Mouse (Mus musculus) embryonic facial prominence, embryonic 13.5 days (tissue): ENCODE measurements at regions not wholly inside any gene's neighbourhood (a gene's known extent, or its start where the extent isn't known, plus 50 kb on each side); places are given as distances from the start of the nearest gene placed in this dataset.

ENCODE experiments used
- ATAC-seq: fragments of 200-750 bp; cut with Nextera tagmentation; 2 replicates; pipeline ENCODE4 v1.8.0; 2017; ENCODE audit warnings: low read depth; ENCODE audit not compliant: insufficient number of reproducible peaks, insufficient read depth, low FRiP score, low TSS enrichment
- H3K27ac ChIP-seq: fragments of 300-500 bp; sonication (generic); 2 replicates; pipeline ENCODE4 v1.5.1; 2015; ENCODE audit warnings: moderate library complexity, mild to moderate bottlenecking, inconsistent platforms
- H3K27me3 ChIP-seq: fragments of 300-500 bp; sonication (generic); 2 replicates; pipeline ENCODE4 v1.6.1; 2015; ENCODE audit warnings: mild to moderate bottlenecking, inconsistent platforms
- H3K36me3 ChIP-seq: fragments of 300-500 bp; sonication (generic); 2 replicates; pipeline ENCODE4 v1.6.1; 2015; ENCODE audit warnings: mild to moderate bottlenecking, inconsistent platforms
- H3K4me1 ChIP-seq: fragments of 300-500 bp; sonication (generic); 2 replicates; pipeline ENCODE4 v1.6.1; 2015; ENCODE audit warnings: inconsistent platforms
- H3K4me2 ChIP-seq: fragments of 300-500 bp; sonication (generic); 2 replicates; pipeline ENCODE4 v1.6.1; 2015; ENCODE audit warnings: moderate library complexity, mild to moderate bottlenecking, inconsistent platforms
- H3K4me3 ChIP-seq: fragments of 300-500 bp; sonication (generic); 2 replicates; pipeline ENCODE4 v1.5.1; 2015; ENCODE audit warnings: mild to moderate bottlenecking, inconsistent platforms
- H3K9ac ChIP-seq: fragments of 300-500 bp; sonication (generic); 2 replicates; pipeline ENCODE4 v1.6.1; 2015; ENCODE audit warnings: mild to moderate bottlenecking, inconsistent platforms
- H3K9me3 ChIP-seq: fragments of 300-500 bp; sonication (generic); 2 replicates; pipeline ENCODE4 v1.6.1; 2016; ENCODE audit warnings: inconsistent platforms
- WGBS: fragments of 180-500 bp; shearing (Covaris S2); methylation state at CpG from one replicate; pipeline ENCODE4 v1.1.7; 2015; ENCODE audit warnings: mixed read lengths; 5-methylcytosine and 5-hydroxymethylcytosine counted together

DNA sequence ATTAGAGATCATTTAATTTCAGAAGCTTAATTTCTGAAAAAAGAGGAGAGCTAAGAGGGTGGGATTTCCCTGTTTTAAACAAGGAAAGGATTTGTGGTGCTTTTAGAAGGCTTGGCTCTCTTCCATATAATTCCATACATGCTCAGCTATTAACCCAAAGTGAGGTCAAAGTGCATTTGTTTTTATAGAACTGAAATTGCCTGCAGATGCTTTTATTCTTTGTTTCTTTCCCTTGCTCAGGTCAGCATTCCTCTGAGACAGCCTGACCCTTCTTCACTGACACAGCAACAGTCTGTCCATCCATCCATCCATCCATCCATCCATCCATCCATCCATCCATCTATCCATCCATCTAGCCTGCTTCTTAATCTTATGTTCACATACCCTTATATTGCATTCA lies 82.0 kb upstream of the Cdkn2b start:
- H3K4me2 ChIP-seq = no peak overlapping the region
- H3K9me3 ChIP-seq = no peaks in the 10 kb centered on the region
- no peaks in the 10 kb centered on the region for H3K27me3 ChIP-seq
- H3K4me1 ChIP-seq = no peaks in the 10 kb centered on the region
- no peak overlapping the region for H3K27ac ChIP-seq
- H3K9ac ChIP-seq = no peak overlapping the region
- no peak overlapping the region for H3K4me3 ChIP-seq
- no peaks in the 10 kb centered on the region for H3K36me3 ChIP-seq
- no peak for ATAC-seq

DNA sequence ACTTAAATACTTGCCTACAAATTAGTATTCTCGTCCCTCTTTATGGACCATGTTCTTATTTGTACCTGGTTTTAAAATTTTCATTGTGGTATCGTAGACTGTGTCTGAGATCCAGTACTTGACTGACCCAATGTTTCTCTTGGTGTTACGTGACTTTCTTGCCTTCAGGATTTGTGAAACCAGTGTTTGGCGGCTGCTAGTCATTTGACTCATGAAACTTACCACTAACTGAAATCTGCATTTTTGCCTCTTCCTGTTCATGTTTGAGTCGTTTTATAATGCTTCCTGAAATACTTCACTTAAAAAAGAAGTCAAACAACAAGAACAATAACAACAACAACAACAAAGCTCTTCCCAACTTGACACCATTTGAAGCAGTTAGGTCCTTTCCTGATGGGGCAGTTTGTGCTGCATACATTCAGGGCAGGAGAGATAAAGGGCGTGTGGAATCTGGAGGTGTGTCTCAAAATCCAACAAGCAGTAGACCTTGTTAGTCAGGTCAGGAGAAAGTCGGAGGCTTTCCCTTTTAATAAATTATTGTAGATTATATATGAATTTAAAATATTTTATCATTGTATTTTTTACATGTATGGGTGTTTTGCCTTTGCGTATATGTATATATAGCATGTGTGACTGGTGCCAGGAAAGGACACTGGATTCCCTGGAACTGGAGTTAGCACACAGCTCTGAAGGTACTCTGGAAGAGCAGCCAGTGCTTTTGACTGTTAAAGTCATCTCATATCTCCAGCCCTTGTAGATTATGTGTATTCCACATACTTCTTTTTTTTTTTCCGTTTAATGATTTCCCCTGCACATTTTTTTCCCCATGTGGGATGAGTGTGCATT lies 80.8 kb upstream of the Cdkn2b start:
- Histone ChIP-seq H3K9ac (no peak overlapping the region), H3K4me3 (no peak overlapping the region), H3K4me1 (no peaks in the 10 kb centered on the region), H3K27ac (no peak overlapping the region), H3K36me3 (no peaks in the 10 kb centered on the region), H3K9me3 (no peaks in the 10 kb centered on the region), H3K27me3 (no peaks in the 10 kb centered on the region), H3K4me2 (no peak overlapping the region)
- 85% methylated on average over 9 of the region's 9 CpGs for WGBS
- ATAC-seq = no peak

DNA sequence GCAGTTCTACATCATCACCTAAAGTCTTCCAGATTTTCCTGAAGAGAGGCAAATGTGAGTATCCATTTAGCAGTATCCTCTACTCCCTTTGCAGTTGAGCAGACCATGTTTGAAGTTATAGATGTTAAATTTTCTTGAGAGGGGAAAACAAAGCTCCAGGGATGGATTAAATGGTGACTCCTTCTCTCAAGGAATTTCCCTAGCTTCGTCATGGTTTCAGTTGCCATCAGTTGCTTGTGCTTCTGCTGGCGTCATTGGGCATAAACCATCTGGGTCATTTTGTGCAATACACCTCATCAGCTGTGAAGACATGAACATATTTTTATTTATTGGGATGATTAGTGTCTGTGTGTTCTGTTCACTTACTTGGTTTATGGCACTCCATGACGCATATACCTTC lies 72.7 kb upstream of the Cdkn2b start:
- Histone ChIP-seq H3K9ac (no peak overlapping the region), H3K36me3 (no peaks in the 10 kb centered on the region), H3K27ac (no peak overlapping the region), H3K9me3 (no peaks in the 10 kb centered on the region), H3K4me2 (no peak overlapping the region), H3K4me1 (no peaks in the 10 kb centered on the region), H3K27me3 (no peaks in the 10 kb centered on the region), H3K4me3 (no peak overlapping the region)
- 91% methylated on average over 3 of the region's 3 CpGs for WGBS
- ATAC-seq = no peak

DNA sequence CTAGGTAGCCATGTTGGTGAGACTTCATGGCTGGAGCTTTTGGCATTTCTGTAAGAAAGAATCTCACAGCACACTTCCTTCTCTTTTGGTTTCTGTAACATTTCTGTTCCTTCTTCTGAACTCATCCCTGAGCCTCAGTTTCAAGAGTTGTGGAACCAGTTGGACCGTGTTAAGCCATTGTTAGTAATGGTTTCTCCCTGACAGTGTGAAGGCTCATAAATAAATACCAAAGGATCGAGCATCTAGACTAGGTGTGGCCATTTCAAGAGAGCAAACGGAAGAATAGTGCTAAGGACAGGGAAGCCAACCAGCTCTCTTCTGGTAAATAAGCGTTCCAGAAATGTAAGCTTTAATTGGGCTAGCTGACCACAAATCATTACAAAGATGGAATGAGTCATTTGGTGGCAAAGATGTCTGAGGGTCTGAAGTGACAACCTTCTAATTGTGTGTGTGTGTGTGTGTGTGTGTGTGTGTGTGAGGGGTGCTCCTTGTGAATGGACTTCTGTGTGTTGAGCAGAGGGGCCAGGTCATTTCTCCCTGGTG lies 71.7 kb upstream of the Cdkn2b start:
- Histone ChIP-seq H3K4me3 (no peak overlapping the region), H3K4me2 (no peak overlapping the region), H3K27ac (no peak overlapping the region), H3K4me1 (no peaks in the 10 kb centered on the region), H3K9me3 (no peaks in the 10 kb centered on the region), H3K27me3 (no peaks in the 10 kb centered on the region), H3K36me3 (no peaks in the 10 kb centered on the region), H3K9ac (no peak overlapping the region)
- no peak for ATAC-seq
- WGBS = 79% methylated on average over 4 of the region's 4 CpGs

DNA sequence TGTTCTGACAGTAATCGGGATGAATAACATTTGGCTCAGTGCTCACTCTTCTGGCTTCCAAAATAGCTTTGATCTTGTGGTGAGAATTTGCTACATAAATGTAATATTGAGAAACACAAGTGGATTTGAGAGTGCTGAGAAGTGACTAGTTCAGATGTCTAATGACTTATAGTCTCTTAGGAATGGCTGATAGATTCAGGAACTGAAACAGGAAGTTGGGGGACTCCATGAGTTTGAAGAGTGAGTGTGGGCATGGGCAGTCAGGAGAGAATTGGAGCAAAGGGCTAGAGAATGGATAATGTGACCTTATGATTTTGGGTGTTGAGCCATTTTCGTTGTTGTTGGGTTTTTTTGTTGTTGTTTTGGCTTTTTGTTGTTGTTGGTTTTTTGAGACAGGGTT lies 70.9 kb upstream of the Cdkn2b start:
- Histone ChIP-seq H3K9ac (no peak overlapping the region), H3K36me3 (no peaks in the 10 kb centered on the region), H3K27me3 (no peaks in the 10 kb centered on the region), H3K4me3 (no peak overlapping the region), H3K9me3 (no peaks in the 10 kb centered on the region), H3K4me2 (no peak overlapping the region), H3K27ac (no peak overlapping the region), H3K4me1 (no peaks in the 10 kb centered on the region)
- WGBS = 94% methylated on average over 2 of the region's 2 CpGs
- no peak for ATAC-seq

DNA sequence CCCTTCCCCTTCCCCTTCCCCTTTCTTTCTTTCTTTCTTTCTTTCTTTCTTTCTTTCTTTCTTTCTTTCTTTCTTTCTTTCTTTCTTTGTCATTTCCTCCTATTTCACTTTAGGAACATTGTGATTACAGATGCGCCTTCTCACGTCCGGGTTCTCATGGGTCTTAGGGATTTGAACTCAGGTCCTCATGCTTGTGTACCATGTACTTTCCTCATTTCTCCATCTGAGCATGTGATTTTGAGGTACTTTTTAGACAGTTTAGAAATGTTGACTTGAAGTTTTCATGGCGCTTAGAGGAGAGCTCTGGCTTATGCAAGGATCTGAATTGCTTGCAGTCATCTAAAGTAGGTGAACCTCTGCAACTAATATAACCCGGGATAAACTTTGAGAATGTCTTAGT lies 70.2 kb upstream of the Cdkn2b start:
- Histone ChIP-seq H3K9me3 (no peaks in the 10 kb centered on the region), H3K4me3 (no peak overlapping the region), H3K4me2 (no peak overlapping the region), H3K4me1 (no peaks in the 10 kb centered on the region), H3K36me3 (no peaks in the 10 kb centered on the region), H3K27ac (no peak overlapping the region), H3K9ac (no peak overlapping the region), H3K27me3 (no peaks in the 10 kb centered on the region)
- no peak for ATAC-seq
- WGBS = 90% methylated on average over 5 of the region's 5 CpGs

DNA sequence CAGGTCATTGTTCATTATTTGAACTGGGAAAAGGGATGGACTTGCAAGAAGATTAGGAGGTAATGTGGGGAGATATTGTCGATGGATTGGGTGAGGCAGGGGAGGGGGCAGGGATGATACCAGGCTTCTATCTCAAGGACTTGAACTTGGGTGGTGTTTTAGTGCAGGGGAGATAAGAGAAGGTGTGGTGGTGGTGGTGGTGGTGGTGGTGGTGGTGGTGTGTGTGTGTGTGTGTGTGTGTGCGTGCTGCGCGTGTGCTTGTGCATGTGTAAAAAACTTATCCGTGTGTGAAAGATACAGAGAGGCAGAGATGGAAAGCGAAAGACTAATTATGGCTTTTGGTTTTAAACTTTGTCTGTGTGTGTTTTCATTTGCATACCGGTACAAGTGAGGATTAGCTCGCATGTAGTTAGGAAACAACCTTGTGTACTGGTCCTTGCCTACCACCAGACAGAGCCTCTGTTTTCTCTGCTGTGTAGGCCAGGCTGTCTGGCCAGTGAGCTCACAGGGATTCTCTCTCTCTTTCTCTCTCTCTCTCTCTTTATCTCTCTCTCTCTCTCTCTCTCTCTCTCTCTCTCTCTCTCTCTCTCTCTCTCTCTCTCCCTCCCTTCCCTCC lies 69.6 kb upstream of the Cdkn2b start:
- no peaks in the 10 kb centered on the region for H3K4me1 ChIP-seq
- H3K9me3 ChIP-seq = no peaks in the 10 kb centered on the region
- H3K4me2 ChIP-seq = no peak overlapping the region
- H3K27me3 ChIP-seq = no peaks in the 10 kb centered on the region
- no peak overlapping the region for H3K4me3 ChIP-seq
- no peak for ATAC-seq
- no peak overlapping the region for H3K9ac ChIP-seq
- WGBS = 95% methylated on average over 8 of the region's 8 CpGs
- no peak overlapping the region for H3K27ac ChIP-seq
- H3K36me3 ChIP-seq = no peaks in the 10 kb centered on the region

DNA sequence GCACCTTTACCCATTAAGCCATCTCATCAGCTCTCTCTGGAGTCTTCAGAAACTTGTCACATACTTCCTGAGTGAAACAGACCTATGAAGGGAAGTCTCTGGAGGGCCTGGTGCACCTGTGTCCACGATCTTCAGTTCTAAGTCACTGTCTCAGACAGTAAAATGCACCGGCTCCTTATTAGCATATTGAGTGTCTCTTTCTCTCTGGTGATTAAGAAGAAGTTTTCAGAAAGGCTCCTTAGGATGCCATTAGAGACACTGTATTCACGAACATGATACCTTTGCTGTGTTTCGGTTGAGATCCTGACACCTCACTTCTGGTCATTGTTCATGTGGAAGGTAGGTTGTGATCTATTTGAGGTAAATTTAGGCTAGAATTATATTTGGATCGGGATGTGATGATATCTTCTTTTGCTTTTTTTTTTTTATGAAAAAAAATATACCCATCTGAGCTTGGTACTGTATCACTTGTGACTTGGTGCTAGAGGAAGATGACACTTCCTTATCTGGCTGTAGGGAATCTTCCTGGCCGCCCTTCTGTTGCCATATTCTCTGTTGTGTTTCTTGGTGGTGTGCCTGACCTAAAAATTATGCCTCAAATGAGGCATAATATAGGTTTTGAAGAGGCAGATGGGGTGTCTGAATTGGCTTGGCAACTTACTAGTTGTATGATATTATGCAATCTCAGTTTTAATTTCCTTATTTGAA lies 68.9 kb upstream of the Cdkn2b start:
- H3K27me3 ChIP-seq = no peaks in the 10 kb centered on the region
- no peak overlapping the region for H3K9ac ChIP-seq
- no peaks in the 10 kb centered on the region for H3K9me3 ChIP-seq
- H3K36me3 ChIP-seq = no peaks in the 10 kb centered on the region
- WGBS = 85% methylated on average over 6 of the region's 6 CpGs
- H3K4me3 ChIP-seq = no peak overlapping the region
- H3K4me2 ChIP-seq = no peak overlapping the region
- no peaks in the 10 kb centered on the region for H3K4me1 ChIP-seq
- no peak overlapping the region for H3K27ac ChIP-seq
- ATAC-seq = no peak

DNA sequence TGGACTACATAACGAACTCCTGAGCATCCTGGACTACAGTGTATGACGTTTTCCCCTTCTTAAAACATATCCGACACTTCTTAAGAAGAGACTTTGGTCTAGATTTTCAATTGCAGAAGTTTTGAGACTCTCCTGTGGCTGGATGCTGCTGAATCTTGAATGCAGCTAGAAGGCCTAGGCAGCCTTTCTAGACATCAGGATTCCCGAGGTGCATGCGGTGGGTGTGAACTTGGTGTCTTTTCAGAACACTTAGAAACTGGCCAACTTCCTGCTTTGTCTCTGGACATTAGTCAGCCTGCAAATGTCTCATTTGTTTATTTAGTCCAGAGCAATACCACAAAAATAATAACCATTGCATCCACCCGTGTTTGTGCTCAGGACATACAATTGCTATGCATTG lies 61.8 kb upstream of the Cdkn2b start:
- Histone ChIP-seq H3K4me1 (0 out of 2 replicates have a peak, but pooled peaks cover 3% of the 10 kb centered on the region), H3K9ac (no peak overlapping the region), H3K27me3 (no peaks in the 10 kb centered on the region), H3K4me3 (no peak overlapping the region), H3K9me3 (no peaks in the 10 kb centered on the region), H3K27ac (no peak overlapping the region), H3K36me3 (no peaks in the 10 kb centered on the region), H3K4me2 (no peak overlapping the region)
- WGBS = 68% methylated on average over 6 of the region's 6 CpGs
- no peak for ATAC-seq

DNA sequence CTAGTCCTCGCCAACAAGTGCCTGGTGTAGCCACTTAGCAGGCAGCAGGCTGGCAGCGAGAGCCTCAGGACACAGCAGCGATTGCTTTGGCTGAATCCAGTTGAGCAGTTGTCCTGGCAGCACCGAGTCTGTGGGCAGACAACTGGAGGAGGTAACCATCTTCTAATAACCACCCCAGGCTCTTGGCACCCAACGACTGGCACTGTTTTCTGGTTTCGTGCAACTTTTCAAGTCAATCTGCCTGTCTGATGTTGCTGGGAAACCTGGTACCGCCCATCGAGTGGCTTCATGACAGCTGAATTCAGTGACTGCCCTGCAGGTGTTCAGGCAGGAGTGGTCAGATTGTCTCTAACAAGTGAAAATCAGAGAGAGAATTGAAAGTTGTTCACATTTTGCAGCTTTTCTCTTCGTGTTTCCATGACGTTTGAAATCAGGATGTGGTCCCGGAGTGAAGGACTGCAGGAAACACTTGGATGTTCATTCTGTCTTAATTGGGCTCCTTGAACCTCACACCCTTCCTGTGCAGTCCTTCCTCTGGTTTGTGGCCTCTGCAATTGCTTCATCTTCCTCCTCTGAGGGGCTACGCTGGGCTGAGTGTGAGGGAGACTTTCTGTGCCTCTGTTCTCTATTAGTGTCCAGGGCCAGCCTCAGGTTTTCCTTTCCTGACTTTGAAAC lies 58.1 kb upstream of the Cdkn2b start:
- H3K27me3 ChIP-seq = no peaks in the 10 kb centered on the region
- H3K9me3 ChIP-seq = no peaks in the 10 kb centered on the region
- H3K4me3 ChIP-seq = no peak overlapping the region
- no peak overlapping the region for H3K4me2 ChIP-seq
- H3K9ac ChIP-seq = no peak overlapping the region
- H3K36me3 ChIP-seq = no peaks in the 10 kb centered on the region
- 0 out of 2 replicates have a peak, but pooled peaks cover 3% of the 10 kb centered on the region for H3K4me1 ChIP-seq
- no peak overlapping the region for H3K27ac ChIP-seq
- WGBS = 78% methylated on average over 12 of the region's 12 CpGs
- no peak for ATAC-seq

DNA sequence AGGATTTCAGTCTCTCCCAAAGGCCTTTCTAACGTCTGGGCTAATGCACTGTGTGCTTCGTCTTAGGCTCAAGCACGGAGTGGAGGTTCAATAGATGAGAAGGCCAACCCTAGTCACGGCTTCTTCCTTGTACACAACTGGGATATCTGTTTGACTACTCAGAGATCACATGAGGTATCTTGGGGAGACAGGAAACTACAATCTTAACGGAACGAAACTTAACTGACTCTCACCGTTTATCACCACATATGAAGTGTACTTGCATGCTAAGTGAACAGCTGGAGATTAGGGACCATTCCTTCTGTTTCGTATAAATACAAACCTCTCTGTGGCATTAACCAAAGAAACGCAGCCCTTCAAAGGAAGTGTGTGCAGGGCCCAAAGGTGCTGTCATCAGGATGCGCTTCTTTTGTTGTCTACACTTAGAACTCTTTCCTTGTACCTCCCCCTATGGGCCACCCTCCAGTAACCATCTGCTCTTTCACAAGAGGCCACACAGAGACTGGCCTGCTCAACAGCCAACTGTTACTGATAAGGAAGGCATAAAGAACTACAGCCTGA lies 55.8 kb upstream of the Cdkn2b start:
- Histone ChIP-seq H3K27ac (no peak overlapping the region), H3K4me2 (no peak overlapping the region), H3K9ac (no peak overlapping the region), H3K36me3 (no peaks in the 10 kb centered on the region), H3K4me3 (no peak overlapping the region), H3K9me3 (no peaks in the 10 kb centered on the region), H3K27me3 (no peaks in the 10 kb centered on the region), H3K4me1 (no peaks in the 10 kb centered on the region)
- ATAC-seq = no peak
- WGBS = 61% methylated on average over 10 of the region's 10 CpGs
